Mouse (Mus musculus): ENCODE measurements around the gene Arrb2.

Gene Arrb2

GRCm38 (mm10) chr11:70489684-70490083 is 57.2 kb downstream of the Arrb2 start:
- peak in 1 of 2 experiments; percentile 26 for DNase-seq (ENCODE audit: inconsistent age in 2 of 2, low spot score in 1 of 2)

All from adrenal gland, adult (tissue).